Mouse (Mus musculus) spleen, adult 2 months (tissue): ENCODE measurements around the gene Ccl3.

Experiments used
- CTCF ChIP-seq: fragments of 200-500 bp; IDR thresholded peaks from 2 replicates; pipeline ENCODE4 v1.5.1; 2011; ENCODE audit warnings: mild to moderate bottlenecking, inconsistent platforms; ENCODE audit not compliant: insufficient read depth, insufficient read length, insufficient replicate concordance; ENCODE audit errors: extremely low read depth
- POLR2A ChIP-seq: fragments of 200-500 bp; IDR thresholded peaks from 2 replicates; pipeline ENCODE4 v1.6.1; 2011; ENCODE audit warnings: low read depth, low read length, inconsistent platforms

- no peak for TF ChIP-seq POLR2A
- TF ChIP-seq CTCF, result no peak
These were observed 45.8 kb downstream of the Ccl3 start for GRCm38 (mm10) chr11:83603399-83603798.
